Mouse (Mus musculus) heart, postnatal 4 days (tissue): ENCODE data around the gene Cyp2d40. TPM values are rescaled to one million over a fixed set of nuclear protein-coding genes. Genes with fewer than 3 reads are reported as not detected.

Source experiments
- microRNA-seq, 2 experiments: library from miRNA; unstranded; fragments of <30 nt; microRNA quantifications; one replicate each; pipeline ENCODE4 v1.2.0; 2021 to 2022
- total RNA-seq, 2 experiments: library from RNA; stranded (reverse); gene quantifications; 2 replicates each; pipeline ENCODE4 v1.2.3; 2021

Cyp2d40 gene
- total RNA-seq, 2 experiments from 2014 or later = not detected

Small RNAs within 50 kb of the gene (microRNA-seq; reads per million reads assigned to microRNA genes)
- 0 reads per million in 2 experiments for gene Gm27618

Other genes with a start within 250 kb of the Cyp2d40 start
- not detected for gene Cyp2d12, start 209.1 kb downstream of the Cyp2d40 start, total RNA-seq
- not detected for gene Cyp2d34, start 143.2 kb downstream of the Cyp2d40 start, total RNA-seq
- not detected for gene Cyp2d26, start 30.1 kb upstream of the Cyp2d40 start, total RNA-seq
- 10 to 100 TPM; 71.1 to 78.7 TPM for gene Tcf20, start 223.7 kb upstream of the Cyp2d40 start, total RNA-seq